Mouse (Mus musculus) layer of hippocampus, adult 9-11 months (tissue): ENCODE measurements at regions not wholly inside any gene's neighbourhood (a gene's known extent, or its start where the extent isn't known, plus 50 kb on each side); places are given as distances from the start of the nearest gene placed in this dataset.

Experiments
- DNase-seq: peaks from one replicate; pipeline ENCODE4 v3.0.0; 2022

DNA sequence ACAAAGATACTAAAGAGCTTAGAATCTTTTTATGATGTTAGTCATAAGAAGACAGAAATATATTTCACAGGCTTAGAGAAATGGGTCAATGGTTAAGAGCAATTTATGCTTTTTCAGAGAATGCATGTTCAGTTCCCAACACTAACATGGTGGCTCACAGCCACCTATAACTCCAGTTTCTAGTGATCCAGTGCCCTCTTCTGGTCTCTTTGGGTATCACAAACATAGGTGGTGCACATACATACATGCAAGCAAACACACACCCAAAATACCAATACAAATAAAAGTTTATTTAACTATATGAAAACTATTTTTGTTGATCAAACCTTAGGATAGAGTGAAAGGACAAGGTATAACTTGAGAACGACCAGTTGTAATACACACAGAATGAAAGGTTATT is 308.0 kb downstream of the Cmpk2 start:
- no peak for DNase-seq

DNA sequence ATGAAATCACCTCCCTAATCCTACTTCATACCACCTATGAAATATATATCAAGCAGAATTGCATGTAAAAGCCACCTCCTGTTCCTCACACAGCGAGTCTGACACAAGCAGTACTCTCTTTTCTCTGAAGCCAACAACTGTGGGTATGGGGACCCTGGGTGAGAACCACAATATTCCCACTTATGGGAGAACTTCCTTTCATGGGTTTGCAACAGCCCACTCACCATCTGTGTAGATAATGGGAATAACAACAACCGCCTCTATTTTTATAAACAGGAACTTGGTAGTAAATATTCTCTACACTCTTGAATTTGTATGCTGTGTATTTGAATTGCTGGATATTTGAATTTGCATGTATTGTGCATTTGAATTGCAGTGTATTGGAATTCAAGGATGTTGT is 305.0 kb downstream of the Cmpk2 start:
- peak; percentile 16 for DNase-seq

DNA sequence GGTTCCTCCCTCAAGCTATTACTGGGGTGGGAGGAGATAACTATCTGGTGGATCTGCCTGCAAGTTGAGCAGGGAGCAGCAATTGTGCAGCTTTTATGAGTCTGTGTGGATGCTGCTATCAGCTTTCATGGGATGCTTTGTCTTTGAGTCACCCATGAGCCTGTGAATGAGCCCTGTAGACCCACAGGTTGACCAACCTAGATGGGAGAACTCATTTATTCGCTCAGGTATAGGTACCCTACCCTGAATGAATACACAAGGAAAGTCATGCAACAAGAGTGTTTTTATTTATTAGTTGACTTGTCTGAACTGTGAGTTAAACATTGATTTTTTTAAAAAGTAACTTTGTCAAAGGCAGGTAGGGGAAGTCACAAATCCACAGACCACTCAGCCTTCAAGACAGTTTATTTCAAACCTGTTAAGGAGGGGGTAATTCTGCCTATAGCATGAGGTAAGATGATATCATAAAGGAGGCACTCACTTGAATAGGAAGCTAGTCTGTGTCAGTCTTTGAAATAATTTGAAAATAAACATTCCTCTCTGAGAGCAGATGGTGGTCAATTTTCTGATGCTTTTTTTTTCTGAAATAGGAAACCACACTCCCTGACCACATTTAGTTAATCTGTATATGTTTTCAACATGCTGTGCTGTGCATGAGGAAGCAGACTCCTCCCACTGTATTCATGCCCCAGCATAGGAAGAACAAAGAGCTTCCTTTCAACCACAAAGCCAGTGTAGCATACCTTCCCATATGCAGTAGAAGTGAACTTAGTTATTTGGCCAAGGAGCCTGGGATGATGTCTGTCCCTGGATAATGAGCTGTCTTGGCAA is 302.0 kb downstream of the Cmpk2 start:
- DNase-seq: no peak

DNA sequence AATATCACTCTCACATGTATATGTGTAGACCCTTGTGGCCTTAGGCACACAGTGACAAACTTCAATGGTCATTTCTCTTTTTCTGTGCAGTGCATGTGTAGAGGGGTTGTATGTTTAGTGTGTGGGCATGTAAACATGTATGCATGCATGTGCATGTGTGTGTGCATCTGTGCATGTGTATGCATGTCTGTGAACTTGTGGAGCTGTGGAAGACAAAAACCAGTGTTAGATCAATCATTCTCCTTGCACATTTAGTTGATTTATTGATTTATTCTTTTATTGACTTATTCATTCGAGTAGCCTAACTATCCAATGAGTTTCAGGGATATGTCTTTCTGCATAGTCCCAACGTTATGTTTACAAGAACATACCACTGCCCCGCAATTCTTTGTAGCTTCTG is 298.5 kb downstream of the Cmpk2 start:
- DNase-seq: no peak

DNA sequence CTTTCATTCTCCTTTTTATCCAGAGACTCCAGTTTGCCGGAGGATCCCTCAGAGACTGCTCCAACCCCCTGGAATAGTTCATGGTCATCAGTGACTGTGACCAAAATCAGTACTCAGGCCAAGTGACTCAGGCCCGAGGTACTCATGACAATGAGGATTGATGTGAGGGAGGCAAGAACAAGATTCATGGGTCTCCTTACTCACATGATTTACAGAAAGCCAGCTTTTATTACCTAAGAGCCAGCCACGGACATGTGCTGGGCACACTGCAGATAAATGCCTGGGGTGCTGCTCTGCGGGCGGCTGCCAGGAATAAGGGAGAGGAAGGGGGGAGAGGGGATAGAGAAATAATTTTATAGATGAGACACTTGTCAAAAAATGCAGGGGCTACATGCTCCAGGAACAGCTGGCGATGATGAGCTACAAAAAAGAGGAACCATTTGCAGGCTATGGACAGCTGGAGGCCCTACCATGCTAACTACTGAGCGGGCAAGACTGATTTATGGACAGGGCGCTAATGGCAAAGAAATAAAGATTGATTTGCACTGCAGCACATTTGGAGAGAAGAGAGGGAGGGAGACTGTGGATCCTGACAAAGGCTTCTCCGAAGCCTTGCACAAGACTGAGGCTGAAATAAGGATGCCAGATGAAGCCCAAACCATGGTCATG is 289.8 kb downstream of the Cmpk2 start:
- DNase-seq: no peak

DNA sequence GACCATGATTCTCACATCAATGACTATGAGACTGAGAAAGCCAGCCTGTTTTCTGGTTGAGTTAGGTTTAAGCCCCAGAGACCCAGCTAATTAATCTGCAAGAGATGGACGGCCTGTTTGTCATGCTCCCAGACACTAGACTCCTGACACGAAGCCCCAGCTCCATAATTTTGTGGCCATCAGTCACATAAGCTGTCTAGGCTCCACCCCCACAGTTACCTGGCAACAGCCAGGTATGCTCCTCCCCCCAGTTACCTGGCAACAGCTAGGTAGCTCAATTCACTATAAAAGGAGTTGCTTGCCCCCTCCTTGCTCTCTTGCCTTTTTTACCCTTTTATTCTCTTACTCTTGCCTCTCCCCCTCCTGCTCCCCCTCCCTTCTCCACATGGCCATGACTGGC is 287.3 kb downstream of the Cmpk2 start:
- DNase-seq: no peak

DNA sequence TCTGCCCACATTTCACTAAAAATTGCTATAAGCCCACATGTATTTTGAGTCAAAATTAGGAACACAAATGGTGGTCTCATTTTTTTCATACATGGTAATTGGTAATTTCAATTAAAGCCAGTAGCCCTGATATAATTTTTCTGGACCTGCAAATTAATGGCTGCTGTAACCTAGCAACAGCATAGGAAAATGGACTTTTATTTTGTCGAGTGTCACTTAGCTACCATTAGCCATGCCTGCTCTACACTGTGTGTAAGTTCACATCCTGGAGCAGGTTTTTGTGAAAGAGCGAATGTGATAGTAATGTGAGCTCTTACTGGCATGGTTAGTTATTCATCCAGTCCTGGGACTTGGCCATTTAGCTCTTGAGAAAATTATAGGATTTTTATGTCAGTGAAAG is 285.6 kb downstream of the Cmpk2 start:
- no peak for DNase-seq

DNA sequence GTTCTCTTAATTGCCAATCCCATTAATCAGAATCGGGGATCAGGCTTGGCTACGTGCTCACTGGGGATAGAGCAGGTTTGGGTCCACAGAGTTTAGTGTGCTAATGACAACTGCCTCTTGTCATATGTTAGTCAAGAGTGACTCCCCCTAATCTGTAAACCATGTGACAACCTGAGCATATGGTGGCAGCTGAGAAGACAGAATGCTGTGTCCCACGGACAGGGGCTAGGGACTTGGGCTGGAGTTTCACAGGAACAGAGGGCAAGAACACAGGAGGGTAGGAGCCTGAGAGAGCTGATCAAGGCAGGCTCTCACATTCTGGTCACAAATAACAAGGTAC is 265.5 kb downstream of the Cmpk2 start:
- no peak for DNase-seq

DNA sequence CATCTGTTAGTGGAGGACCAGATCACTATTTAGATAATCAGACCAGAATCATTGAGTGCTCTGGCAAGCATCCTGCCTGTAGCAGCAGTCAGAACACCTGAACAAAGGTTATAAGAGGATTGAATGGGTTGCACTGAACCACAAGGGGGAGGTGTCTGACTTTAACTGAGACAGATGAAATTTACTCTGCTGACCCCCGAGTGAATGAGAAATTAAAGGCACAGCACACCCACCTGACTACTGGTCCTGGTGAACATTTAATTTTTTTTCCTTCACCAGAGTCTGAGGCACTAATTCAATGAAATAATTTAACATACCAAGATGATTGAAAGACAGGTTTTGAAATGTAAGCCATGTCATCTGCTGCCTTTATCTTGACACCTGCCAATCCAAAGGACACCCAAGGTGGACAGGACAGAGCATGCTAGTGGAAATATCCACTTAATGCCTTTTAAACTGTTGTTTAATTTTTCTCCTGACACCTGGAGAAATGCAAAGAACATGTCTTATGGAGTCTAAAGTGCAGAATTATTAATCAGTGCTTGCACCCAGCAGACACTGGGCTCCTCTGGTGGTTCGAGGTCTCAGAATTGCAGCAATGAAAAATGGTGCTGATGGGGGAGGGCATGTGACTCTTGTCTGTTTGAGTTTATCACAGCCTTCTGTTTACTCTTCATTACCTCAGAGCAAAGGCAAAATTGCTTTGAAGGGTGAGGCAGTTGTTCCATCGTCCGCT is 265.0 kb downstream of the Cmpk2 start:
- DNase-seq: no peak

DNA sequence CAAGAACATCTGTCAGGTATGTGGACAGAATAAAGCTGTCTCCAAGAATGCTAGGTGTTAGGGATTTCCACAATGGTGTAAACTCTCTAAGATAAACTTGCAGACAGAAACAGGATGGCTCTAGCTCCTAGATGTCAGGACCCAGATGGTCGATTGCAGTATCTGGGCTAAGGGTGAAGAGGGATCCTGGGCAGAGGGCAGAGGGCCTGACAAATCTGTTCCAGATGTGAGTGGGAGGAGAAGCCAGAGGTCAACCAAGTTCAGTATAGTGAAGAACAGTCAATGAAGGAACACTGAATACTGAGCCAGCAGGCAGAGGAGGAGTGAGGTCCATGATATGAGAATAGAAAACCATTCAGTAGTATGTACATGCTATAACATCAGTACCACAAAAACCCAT is 254.4 kb downstream of the Cmpk2 start:
- DNase-seq: no peak

DNA sequence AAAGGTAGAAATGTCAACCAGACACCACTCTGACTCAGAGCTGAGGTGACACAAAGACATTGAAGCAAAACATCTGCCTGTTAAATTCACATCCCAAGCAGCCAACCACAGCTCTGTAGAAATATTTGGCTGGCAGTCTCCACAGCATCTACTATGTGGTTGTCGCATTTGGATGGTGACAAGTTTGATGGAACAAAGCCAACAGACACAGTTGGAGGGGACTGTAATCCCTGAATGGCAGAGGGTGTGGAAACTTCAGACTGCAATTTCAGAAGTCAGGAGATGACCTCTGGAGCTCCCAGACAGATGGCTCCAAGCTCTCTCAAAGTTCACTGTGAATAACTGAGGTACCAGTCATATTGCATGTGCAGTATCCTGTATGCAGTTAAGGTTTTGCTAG is 229.8 kb downstream of the Cmpk2 start:
- no peak for DNase-seq

DNA sequence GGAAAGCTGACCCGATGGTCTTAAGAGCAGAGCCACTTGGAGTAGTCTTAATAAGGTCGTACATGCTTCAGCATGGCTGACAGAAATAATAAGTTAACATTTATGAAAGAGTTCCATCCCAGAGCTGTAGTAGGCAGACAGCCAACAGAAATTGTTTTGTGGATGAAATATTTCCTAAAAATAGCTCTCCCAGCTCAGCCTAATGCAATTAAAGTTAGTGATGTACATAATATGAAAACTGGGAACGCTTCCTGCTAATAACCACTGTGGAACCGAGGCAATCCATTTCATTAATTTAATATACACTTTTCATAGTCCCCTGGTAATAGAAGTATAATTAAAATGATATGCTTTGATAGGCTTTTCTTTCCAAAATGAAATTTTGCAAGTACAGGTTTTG is 219.0 kb downstream of the Cmpk2 start:
- DNase-seq: no peak

DNA sequence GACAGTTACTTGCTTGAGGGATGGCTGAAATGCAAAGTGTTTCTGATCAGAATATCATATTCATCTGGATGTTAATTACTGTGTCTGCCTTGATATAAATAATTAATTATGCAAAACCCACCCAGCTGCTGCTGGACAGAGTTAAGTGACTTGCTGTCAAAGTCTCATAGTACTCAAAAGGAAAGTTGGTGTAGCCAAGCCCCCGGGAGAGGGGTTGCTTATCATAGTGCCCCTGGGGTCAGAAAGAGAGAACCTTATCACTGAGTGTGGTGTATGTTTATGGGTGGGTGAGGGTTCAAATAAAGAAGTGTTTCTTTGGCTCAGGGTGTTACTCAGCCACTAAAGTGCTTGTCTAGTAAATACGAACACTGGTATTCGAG is 211.6 kb downstream of the Cmpk2 start:
- no peak for DNase-seq

DNA sequence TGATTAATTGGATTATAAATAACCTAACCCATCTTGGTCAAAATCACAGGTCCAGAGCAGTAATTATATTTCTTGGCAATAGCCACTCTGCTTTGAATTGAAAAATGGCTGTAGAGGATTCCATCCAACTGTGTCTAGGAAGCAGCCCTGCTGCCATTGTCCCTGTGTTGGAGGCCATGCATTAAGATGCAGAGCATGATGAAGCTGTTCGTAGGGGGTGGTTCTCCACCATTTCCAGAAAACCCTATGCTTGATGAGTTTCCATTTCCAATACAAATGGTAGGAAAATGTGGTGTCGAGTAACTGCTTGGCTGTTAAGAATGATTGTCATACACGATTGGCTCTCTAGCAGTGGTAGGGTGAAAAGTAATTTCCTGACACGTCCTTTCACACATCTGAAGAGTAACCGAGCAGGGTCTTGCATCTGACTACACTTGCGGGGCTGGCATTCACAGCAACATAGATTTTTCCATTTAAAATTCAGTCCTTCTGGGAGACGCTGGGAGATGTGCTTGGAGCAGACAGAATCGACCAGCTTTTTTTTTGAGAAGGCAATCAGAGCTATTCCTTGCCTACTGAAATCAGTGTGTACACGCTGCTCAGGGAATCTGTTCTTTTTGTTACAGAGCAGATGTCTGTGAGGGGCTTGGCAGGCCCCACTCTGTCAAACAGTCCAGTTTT is 211.0 kb downstream of the Cmpk2 start:
- DNase-seq: peak; percentile 44

DNA sequence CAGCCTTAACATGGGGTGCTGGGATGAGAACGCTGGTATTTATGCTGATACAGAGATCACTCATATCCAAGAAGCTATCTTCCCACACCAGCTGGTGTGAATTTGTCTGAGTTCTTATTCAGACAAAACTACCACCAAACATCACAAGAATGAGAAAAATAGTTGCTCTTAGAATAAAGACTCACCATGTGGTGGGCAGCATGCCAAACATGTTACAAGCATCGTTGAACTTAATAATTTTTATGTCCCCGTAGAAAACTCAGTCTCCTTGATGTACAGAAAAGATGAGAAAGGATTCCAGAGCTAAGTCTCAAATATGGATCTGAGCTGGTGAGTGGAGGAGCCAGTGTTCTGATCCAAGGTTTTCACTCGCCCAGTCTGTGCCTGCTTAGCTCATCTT is 196.5 kb downstream of the Cmpk2 start:
- no peak for DNase-seq

DNA sequence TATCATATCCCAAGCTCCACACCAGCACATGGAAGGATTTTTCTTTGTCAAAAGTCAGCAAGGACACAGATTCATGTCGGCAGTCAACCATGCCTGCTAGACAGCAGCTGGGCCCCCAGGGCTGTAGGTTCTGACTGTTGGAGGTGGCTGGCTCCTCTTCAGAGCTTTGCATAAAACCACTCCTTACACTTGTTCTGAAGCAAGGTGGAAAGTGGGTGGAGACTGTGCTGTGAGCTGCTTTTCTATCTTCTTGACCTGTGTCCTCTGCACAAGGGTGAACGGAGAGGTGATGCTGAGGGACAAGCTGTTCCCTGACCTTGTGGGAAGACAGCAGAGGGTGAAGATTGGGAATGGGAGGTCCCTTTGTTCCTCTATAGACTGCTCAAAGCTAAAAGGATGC is 185.2 kb downstream of the Cmpk2 start:
- DNase-seq: no peak

DNA sequence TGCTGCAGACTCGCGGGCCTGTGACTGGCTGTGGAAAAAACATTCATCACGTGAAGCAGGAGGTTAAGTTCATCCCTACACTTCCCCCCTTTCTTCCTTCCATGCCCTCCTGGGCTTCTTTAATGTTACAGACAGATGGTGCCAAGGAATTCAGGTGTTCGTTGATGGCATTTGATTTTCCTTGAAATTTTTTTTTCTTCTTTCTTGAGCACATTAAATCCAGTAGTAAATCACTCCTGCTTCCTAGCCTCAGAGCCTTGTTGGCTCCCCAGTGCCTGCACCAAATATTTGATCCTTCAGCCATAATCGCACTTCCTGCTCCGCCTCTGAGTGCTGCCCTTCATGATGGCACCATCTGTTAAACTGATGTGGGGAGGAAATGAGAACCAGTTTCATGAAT is 184.8 kb downstream of the Cmpk2 start:
- no peak for DNase-seq

DNA sequence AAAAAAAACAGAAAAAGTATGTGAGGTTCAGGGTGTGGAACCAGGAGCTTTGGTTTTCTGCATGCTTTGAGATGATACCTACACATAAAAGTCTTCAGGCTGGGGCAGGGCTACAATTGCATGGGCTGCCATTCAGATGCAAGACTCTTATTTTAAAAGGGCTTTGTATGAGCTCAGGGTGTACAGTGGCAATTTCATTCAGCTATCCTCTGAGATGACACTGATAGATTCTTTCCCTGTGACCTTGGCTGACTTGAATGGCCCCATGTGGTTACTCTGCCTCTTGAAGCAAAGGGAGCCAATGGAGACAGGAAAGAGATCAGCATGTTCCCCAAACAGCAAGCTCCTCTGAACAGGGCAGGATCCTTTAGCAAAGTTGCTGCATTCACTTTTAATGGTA is 177.1 kb downstream of the Cmpk2 start:
- no peak for DNase-seq

DNA sequence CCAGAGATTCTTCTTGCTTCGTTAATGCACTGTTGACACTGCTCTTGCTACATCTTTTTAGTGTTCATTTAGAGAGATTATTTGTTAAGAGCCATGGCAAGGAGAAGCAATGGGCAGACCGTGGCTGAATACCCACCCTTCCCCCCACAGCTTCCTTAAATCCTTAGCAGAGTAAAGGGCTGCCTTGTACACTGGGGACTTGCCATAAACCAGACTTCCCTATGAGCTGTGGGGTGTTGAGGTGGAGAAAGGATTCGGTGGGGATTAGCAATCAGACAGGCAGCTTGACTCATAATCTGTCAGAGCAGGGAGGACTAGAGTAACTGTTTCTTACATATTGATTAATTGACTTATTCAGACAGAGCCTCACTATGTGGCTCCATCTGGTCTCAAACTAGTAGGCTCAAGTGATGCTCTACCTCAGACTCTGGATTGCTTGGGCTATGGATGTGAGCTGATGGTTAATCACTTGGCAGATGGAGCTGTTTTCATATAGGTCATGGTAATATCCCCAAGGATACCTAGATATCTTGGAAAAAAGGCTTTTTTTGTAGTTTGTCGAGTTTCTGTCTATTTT is 166.7 kb downstream of the Cmpk2 start:
- DNase-seq: no peak

DNA sequence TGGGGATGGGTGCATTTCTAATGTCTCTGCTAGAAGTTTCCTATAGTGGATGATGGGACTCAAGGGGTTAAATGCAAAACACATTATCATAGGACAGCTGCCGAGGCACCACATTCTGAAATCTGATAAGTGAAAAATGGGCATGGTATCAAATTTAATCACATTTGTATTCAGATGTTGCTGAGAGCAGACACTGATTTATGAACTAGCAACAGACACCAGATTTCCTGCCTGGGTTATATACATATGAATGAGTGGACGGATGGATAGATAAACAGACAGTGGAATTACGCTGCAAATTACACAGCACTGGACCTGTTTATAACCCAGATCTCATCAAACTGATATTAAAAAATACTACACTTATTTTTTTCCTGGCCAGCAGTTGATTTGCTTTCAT is 166.2 kb downstream of the Cmpk2 start:
- no peak for DNase-seq

DNA sequence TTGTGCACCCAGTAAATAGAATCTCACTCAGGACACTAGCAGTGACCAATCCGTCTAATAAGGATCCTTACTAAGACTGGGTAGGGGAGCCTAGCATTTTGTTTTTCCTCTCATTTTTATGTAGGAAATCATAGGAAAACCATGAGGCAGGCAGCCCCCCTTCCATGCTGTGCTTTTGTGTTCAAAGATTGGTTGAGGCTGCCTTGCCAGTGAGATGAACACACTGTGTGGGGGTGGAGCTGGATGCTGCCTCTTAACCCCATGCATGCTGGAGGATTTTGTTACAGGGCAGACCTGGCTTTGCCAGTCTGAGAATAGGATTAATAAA is 162.8 kb downstream of the Cmpk2 start:
- peak; percentile 53 for DNase-seq

DNA sequence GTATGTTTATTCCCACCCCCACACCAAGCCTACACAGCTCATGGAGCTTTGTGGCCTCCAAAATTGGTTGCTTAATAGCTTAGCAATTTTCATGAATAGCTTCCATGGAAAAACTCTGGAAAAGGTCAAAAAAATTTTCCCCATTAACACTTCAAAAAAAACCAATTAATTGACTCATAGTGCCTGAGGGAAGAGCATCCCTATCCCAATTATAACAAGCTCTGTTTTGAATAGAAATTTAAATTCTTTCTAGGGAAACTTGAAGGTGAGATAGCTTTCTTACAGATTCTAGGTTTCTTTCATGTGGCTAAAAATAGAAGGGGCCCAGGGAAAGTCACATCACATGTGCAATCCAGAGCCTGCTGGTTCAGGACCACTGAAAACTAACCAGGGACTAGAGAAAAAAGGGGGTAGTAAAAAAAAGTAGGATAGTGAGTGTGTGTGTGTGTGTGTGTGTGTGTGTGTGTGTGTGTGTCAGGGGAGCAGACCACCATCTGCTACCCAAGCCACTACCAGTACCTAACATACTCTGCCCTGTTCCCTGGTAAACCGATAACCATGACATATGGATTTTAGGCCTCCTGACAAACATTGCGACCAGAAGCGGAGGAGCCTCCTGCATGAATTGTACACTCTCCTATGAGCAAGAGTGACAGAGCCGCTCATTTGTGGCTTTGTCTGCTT is 162.2 kb downstream of the Cmpk2 start:
- no peak for DNase-seq
